20 mouse cellular contexts compared by ENCODE assay signal in genomic region chr13:25451917-25452316, GRCm38 (mm10).
A peak's percentile ranks its signal among the peaks of the same experiment; 100 is the strongest.
DNase-seq lines count a peak whose midpoint lies in the region; ATAC-seq and TF ChIP-seq lines count a peak whose summit lies in the region.
"Had no signal": no experiment of that assay in that cellular context is flagged by ENCODE, and none has a peak within 500 bp of the region (broad histone marks: within the 10 kb centered on the region; RNA-seq: fewer than 3 reads in every experiment).

No protein-coding gene starts in this region.

- peak; percentile 49 for ATAC-seq in forebrain, embryonic 16.5 days
- no peak for ATAC-seq in hindbrain, embryonic 11.5 days (ENCODE audit: low FRiP score)
- no peak for ATAC-seq in midbrain, postnatal 0 days (ENCODE audit: low FRiP score)

- H3K36me3 ChIP-seq in forebrain, embryonic 16.5 days (ENCODE audit: control insufficient read depth, insufficient read depth): no peaks in the 10 kb centered on the region
- no peaks in the 10 kb centered on the region for H3K36me3 ChIP-seq in hindbrain, embryonic 11.5 days (ENCODE audit: control insufficient read depth, insufficient read depth, low read length)
- no peaks in the 10 kb centered on the region for H3K36me3 ChIP-seq in midbrain, embryonic 10.5 days
- H3K36me3 ChIP-seq in midbrain, postnatal 0 days (ENCODE audit: insufficient read depth, low read length): no peaks in the 10 kb centered on the region
- H3K36me3 ChIP-seq: stomach, embryonic 15.5 days had no signal

- no peak overlapping the region for H3K4me2 ChIP-seq in forebrain, embryonic 16.5 days (ENCODE audit: low read length)
- no peak overlapping the region for H3K4me2 ChIP-seq in hindbrain, embryonic 11.5 days (replicated peaks; ENCODE audit: low read depth, low read length)
- H3K4me2 ChIP-seq in midbrain, postnatal 0 days (ENCODE audit: low read depth, low read length, poor library complexity, severe bottlenecking): no peak overlapping the region
- H3K4me2 ChIP-seq: stomach, embryonic 15.5 days had no signal

- WGBS in forebrain, embryonic 16.5 days: 66% methylated on average over 9 of the region's 9 CpGs
- 73% methylated on average over 9 of the region's 9 CpGs for WGBS in hindbrain, embryonic 11.5 days
- 75% methylated on average over 9 of the region's 9 CpGs for WGBS in midbrain, embryonic 10.5 days
- 44% methylated on average over 9 of the region's 9 CpGs for WGBS in midbrain, postnatal 0 days

- no peaks in the 10 kb centered on the region for H3K27me3 ChIP-seq in forebrain, embryonic 16.5 days (replicated peaks; ENCODE audit: control insufficient read depth, insufficient read depth, low read length)
- H3K27me3 ChIP-seq in hindbrain, embryonic 11.5 days (ENCODE audit: control insufficient read depth, insufficient read depth, low read length): no peaks in the 10 kb centered on the region
- no peaks in the 10 kb centered on the region for H3K27me3 ChIP-seq in midbrain, embryonic 10.5 days (ENCODE audit: low read depth, poor library complexity, severe bottlenecking)
- no peaks in the 10 kb centered on the region for H3K27me3 ChIP-seq in midbrain, postnatal 0 days (ENCODE audit: insufficient read depth, low read length)
- H3K27me3 ChIP-seq: stomach, embryonic 15.5 days had no signal

- TF ChIP-seq CTCF in midbrain, postnatal 0 days (IDR thresholded peaks at IDR 0.05): no peak
- no peak for TF ChIP-seq CTCF in gastrocnemius, adult 2 months (IDR thresholded peaks at IDR 0.05)

- no peak overlapping the region for H3K4me3 ChIP-seq in forebrain, embryonic 16.5 days (replicated peaks; ENCODE audit: low read length)
- no peak overlapping the region for H3K4me3 ChIP-seq in hindbrain, embryonic 11.5 days (ENCODE audit: low read depth, low read length)
- no peak overlapping the region for H3K4me3 ChIP-seq in midbrain, embryonic 10.5 days
- H3K4me3 ChIP-seq in midbrain, postnatal 0 days (ENCODE audit: low read depth, low read length): no peak overlapping the region
- H3K4me3 ChIP-seq in gastrocnemius, adult 2 months: no peak overlapping the region
- H3K4me3 ChIP-seq: left cerebral cortex, adult 2 months; stomach, embryonic 15.5 days had no signal

- H3K27ac ChIP-seq in forebrain, embryonic 16.5 days (ENCODE audit: low read length): no peak overlapping the region
- peak overlapping the region; percentile 2; the same call in 1 of the 2 replicates for H3K27ac ChIP-seq in hindbrain, embryonic 11.5 days (ENCODE audit: low read depth, low read length)
- peak overlapping the region; percentile 43; the same call in 1 of the 2 replicates for H3K27ac ChIP-seq in midbrain, embryonic 10.5 days (replicated peaks)
- peak overlapping the region; percentile 33 for H3K27ac ChIP-seq in midbrain, postnatal 0 days (ENCODE audit: low read depth, low read length)
- no peak overlapping the region for H3K27ac ChIP-seq in gastrocnemius, adult 2 months
- H3K27ac ChIP-seq: kidney, postnatal 0 days; left cerebral cortex, adult 2 months; stomach, embryonic 15.5 days had no signal

- H3K9me3 ChIP-seq in forebrain, embryonic 16.5 days (ENCODE audit: control insufficient read depth, low read length): no peaks in the 10 kb centered on the region
- no peaks in the 10 kb centered on the region for H3K9me3 ChIP-seq in hindbrain, embryonic 11.5 days (ENCODE audit: control insufficient read depth, low read length)
- no peaks in the 10 kb centered on the region for H3K9me3 ChIP-seq in midbrain, embryonic 10.5 days (replicated peaks)
- H3K9me3 ChIP-seq in midbrain, postnatal 0 days (ENCODE audit: low read length): no peaks in the 10 kb centered on the region
- H3K9me3 ChIP-seq: stomach, embryonic 15.5 days had no signal

- DNase-seq in hindbrain, embryonic 11.5 days (ENCODE audit: low spot score): no peak
- no peak for DNase-seq in midbrain, embryonic 10.5 days (ENCODE audit: low spot score)
- DNase-seq in midbrain, postnatal 0 days (ENCODE audit: low spot score): no peak
- no peak for DNase-seq in kidney, postnatal 10 days
- no peak for DNase-seq in kidney, postnatal 4 days
- DNase-seq in gastrocnemius, adult 2 months: no peak
- DNase-seq in right cerebral cortex, postnatal 25 days: no peak
- DNase-seq: adrenal gland, adult 2 months; cerebellum, adult 8-10 months; gastrocnemius, postnatal 36 days; kidney, adult 11 months; left cerebral cortex, postnatal 4 days; liver; lung, postnatal 36 days; right cerebral cortex, postnatal 14 days; thymus, adult 18-20 months had no signal

- intact Hi-C loops in gastrocnemius, adult 2 months (cut with DNase I): loop anchor here (5.0 kb wide), 1 partner anchor 700 kb away; no protein-coding TSS in a partner anchor

- H3K9ac ChIP-seq in forebrain, embryonic 16.5 days (replicated peaks; ENCODE audit: low read depth, low read length): peak overlapping the region; percentile 39
- peak overlapping the region; percentile 49; the same call in 1 of the 2 replicates for H3K9ac ChIP-seq in hindbrain, embryonic 11.5 days (ENCODE audit: low read depth, low read length)
- H3K9ac ChIP-seq in midbrain, postnatal 0 days (replicated peaks; ENCODE audit: low read length, poor library complexity, severe bottlenecking): no peak overlapping the region
- H3K9ac ChIP-seq: stomach, embryonic 15.5 days had no signal

- peaks cover 10% of the 10 kb centered on the region for H3K4me1 ChIP-seq in forebrain, embryonic 16.5 days (replicated peaks; ENCODE audit: control insufficient read depth, insufficient read depth, low read length)
- peaks cover 3% of the 10 kb centered on the region; the same call in 1 of the 2 replicates for H3K4me1 ChIP-seq in hindbrain, embryonic 11.5 days (replicated peaks; ENCODE audit: control insufficient read depth, insufficient read depth, low read length)
- H3K4me1 ChIP-seq in midbrain, embryonic 10.5 days: peaks cover 21% of the 10 kb centered on the region
- peaks cover 8% of the 10 kb centered on the region; the same call in 1 of the 2 replicates for H3K4me1 ChIP-seq in midbrain, postnatal 0 days (ENCODE audit: insufficient read depth, low read length)
- H3K4me1 ChIP-seq: stomach, embryonic 15.5 days had no signal

Comparison
In these comparisons a context has a peak if more than half of its experiments do, and no peak if none do; other contexts are left out.
1. H3K27ac ChIP-seq: peak in hindbrain, embryonic 11.5 days (single experiment), midbrain, embryonic 10.5 days (single experiment) and midbrain, postnatal 0 days (single experiment); none in forebrain, embryonic 16.5 days (single experiment) and gastrocnemius, adult 2 months (single experiment).